Mouse (Mus musculus): Measurements from ENCODE around the gene D3Ertd751e.

Gene D3Ertd751e

GRCm38 (mm10) chr3:41742278-41742934, at the start of gene D3Ertd751e, which contains the start of gene Sclt1:
Gene D3Ertd751e, plus strand, starts transcription at chr3:41742611.
Gene Sclt1, minus strand, starts transcription at chr3:41742514.
- DNase-seq (ENCODE audit: extremely low spot score): peak; percentile 93

GRCm38 (mm10) chr3:41695681-41696080, 46.7 kb upstream of the D3Ertd751e start:
- no peak for DNase-seq (ENCODE audit: extremely low spot score)

- peak; percentile 44 for DNase-seq (ENCODE audit: extremely low spot score)
These were observed 672 bp upstream of the D3Ertd751e start for GRCm38 (mm10) chr3:41741601-41742277.

- no peak for DNase-seq (ENCODE audit: extremely low spot score)
These were observed 1.0 kb downstream of the D3Ertd751e start for GRCm38 (mm10) chr3:41743436-41743835.

- no peak for DNase-seq (ENCODE audit: extremely low spot score)
These were observed 12.1 kb downstream of the D3Ertd751e start for GRCm38 (mm10) chr3:41754556-41754955.

- no peak for DNase-seq (ENCODE audit: extremely low spot score)
These were observed 19.7 kb downstream of the D3Ertd751e start for GRCm38 (mm10) chr3:41762091-41762490.

GRCm38 (mm10) chr3:41812447-41812846, 70.0 kb downstream of the D3Ertd751e start:
- DNase-seq (ENCODE audit: extremely low spot score): no peak
